Mouse (Mus musculus): ENCODE measurements around the gene Ston1. TPM values are rescaled to one million over a fixed set of nuclear protein-coding genes. Genes with fewer than 3 reads are reported as not detected.

Gene Ston1
- polyA plus RNA-seq, 1 experiment = 88.3 TPM

GRCm38 (mm10) chr17:88615492-88616155 lies 18.1 kb downstream of the Ston1 start:
- H3K4me1 ChIP-seq (ENCODE audit: control insufficient read depth, insufficient read depth, low read length) = peaks cover 6% of the 10 kb centered on the region
- peak overlapping the region; percentile 57 for H3K27ac ChIP-seq (ENCODE audit: insufficient read depth, low read length)
- TF ChIP-seq POLR2A (IDR thresholded peaks at IDR 0.05; ENCODE audit: low read depth, low read length) = no peak
- H3K4me3 ChIP-seq (ENCODE audit: insufficient read depth, low read length) = no peak overlapping the region

- TF ChIP-seq POLR2A (IDR thresholded peaks at IDR 0.05; ENCODE audit: low read depth, low read length) (no peak), CTCF (IDR thresholded peaks at IDR 0.05; ENCODE audit: borderline replicate concordance, insufficient read depth, low read length) (no peak)
- H3K27ac ChIP-seq (ENCODE audit: insufficient read depth, low read length) = no peak overlapping the region
- H3K4me1 ChIP-seq (ENCODE audit: control insufficient read depth, insufficient read depth, low read length) = peaks cover 3% of the 10 kb centered on the region; the same call in 1 of the 2 replicates
- no peak overlapping the region for H3K4me3 ChIP-seq (ENCODE audit: insufficient read depth, low read length)
These were observed 23.5 kb downstream of the Ston1 start for GRCm38 (mm10) chr17:88620935-88621334.

DNA sequence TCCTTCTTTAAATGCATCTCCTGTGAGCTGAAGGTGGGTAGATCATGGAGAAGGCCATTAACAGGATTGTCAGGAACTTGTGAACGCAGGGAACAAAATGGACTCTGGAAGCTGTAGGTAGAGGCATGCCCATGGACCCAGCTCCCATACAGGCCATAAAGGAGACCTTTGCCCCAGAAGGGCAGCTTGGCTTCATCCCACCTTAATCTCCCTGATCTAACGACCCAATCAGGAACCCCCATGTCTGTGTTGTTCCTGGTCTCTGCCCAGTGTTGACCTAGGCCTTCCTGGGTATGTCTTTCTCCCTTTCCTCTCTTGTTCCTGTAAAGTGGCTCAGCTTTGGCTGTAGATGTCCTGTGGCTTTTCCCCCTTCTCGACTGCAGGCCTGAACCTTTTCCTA lies 23.9 kb downstream of the Ston1 start:
- H3K4me3 ChIP-seq (ENCODE audit: insufficient read depth, low read length) = no peak overlapping the region
- H3K27ac ChIP-seq (ENCODE audit: insufficient read depth, low read length) = no peak overlapping the region
- TF ChIP-seq POLR2A (IDR thresholded peaks at IDR 0.05; ENCODE audit: low read depth, low read length) = no peak
- TF ChIP-seq CTCF (IDR thresholded peaks at IDR 0.05; ENCODE audit: borderline replicate concordance, insufficient read depth, low read length) = no peak
- peaks cover 3% of the 10 kb centered on the region; the same call in 1 of the 2 replicates for H3K4me1 ChIP-seq (ENCODE audit: control insufficient read depth, insufficient read depth, low read length)

DNA sequence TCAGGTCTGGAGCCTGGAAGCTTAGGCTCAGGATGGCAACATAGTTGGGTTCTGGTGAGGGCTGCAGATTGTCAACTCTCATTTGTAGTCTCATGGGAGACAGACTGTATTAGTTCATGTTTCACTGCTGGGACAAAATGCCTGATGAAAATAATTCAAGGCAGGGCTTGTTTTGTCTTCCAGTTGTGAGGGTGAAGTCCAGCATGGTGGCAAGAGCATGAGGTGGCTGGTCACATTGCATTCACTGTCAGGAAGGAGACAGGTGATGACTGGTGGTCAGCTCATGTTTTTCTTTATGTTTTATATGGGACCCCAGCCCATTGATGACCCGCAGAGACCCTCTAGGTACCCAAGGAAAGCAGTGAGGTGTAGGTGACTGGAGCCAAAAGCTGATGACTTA lies 25.2 kb downstream of the Ston1 start:
- peaks cover 3% of the 10 kb centered on the region; the same call in 1 of the 2 replicates for H3K4me1 ChIP-seq (ENCODE audit: control insufficient read depth, insufficient read depth, low read length)
- TF ChIP-seq POLR2A (IDR thresholded peaks at IDR 0.05; ENCODE audit: low read depth, low read length) (no peak), CTCF (IDR thresholded peaks at IDR 0.05; ENCODE audit: borderline replicate concordance, insufficient read depth, low read length) (no peak)
- no peak overlapping the region for H3K4me3 ChIP-seq (ENCODE audit: insufficient read depth, low read length)
- no peak overlapping the region for H3K27ac ChIP-seq (ENCODE audit: insufficient read depth, low read length)

DNA sequence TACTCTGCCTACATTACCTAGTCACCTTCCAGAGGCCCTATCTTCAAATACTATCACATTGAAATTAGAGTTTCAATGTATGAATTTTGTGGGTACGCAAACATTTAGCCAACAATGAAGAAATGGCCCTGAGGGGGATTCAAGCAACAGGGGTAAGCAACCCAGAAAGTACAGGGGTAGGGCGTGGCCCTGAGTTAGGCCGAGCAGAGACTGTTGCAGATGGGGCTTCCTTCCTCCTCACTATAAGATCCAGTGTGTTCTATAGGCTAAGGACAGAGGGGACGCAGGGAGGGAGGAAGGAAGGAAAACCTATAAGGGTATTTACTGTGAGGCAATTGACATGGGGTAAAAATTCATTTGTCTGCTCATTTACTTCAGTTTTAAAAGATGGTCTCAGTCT lies 26.9 kb downstream of the Ston1 start:
- Histone ChIP-seq H3K4me3 (ENCODE audit: insufficient read depth, low read length) (no peak overlapping the region), H3K4me1 (ENCODE audit: control insufficient read depth, insufficient read depth, low read length) (peaks cover 3% of the 10 kb centered on the region; the same call in 1 of the 2 replicates), H3K27ac (ENCODE audit: insufficient read depth, low read length) (no peak overlapping the region)
- no peak for TF ChIP-seq POLR2A (IDR thresholded peaks at IDR 0.05; ENCODE audit: low read depth, low read length)
- TF ChIP-seq CTCF (IDR thresholded peaks at IDR 0.05; ENCODE audit: borderline replicate concordance, insufficient read depth, low read length) = no peak

GRCm38 (mm10) chr17:88625350-88625749 lies 27.9 kb downstream of the Ston1 start:
- TF ChIP-seq POLR2A (IDR thresholded peaks at IDR 0.05; ENCODE audit: low read depth, low read length) = no peak
- TF ChIP-seq CTCF (IDR thresholded peaks at IDR 0.05; ENCODE audit: borderline replicate concordance, insufficient read depth, low read length) = no peak
- Histone ChIP-seq H3K4me1 (ENCODE audit: control insufficient read depth, insufficient read depth, low read length) (peaks cover 6% of the 10 kb centered on the region; the same call in 1 of the 2 replicates), H3K27ac (ENCODE audit: insufficient read depth, low read length) (peak overlapping the region; percentile 91), H3K4me3 (ENCODE audit: insufficient read depth, low read length) (no peak overlapping the region)

DNA sequence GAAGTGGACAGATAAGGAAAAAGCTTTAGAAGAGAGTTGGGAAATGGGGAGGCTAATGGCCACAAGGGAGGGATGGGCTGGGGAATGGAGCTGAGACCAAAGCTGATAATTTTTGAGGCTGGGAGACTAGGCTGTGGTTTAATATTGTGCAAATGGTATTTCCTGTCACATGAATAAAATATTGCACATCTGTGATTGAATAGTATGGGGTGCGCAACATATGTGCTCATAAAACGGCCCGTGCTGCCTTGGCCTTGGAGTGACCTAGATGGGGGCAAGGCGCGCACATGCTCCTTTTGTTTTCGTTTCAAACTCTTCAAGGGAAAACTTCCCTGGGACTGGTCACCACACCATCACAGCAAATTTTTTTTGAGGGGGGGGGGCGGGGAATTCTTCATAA lies 28.4 kb downstream of the Ston1 start:
- peaks cover 9% of the 10 kb centered on the region; the same call in 1 of the 2 replicates for H3K4me1 ChIP-seq (ENCODE audit: control insufficient read depth, insufficient read depth, low read length)
- no peak overlapping the region for H3K4me3 ChIP-seq (ENCODE audit: insufficient read depth, low read length)
- peak overlapping the region; percentile 91 for H3K27ac ChIP-seq (ENCODE audit: insufficient read depth, low read length)
- no peak for TF ChIP-seq POLR2A (IDR thresholded peaks at IDR 0.05; ENCODE audit: low read depth, low read length)
- TF ChIP-seq CTCF (IDR thresholded peaks at IDR 0.05; ENCODE audit: borderline replicate concordance, insufficient read depth, low read length) = no peak

DNA sequence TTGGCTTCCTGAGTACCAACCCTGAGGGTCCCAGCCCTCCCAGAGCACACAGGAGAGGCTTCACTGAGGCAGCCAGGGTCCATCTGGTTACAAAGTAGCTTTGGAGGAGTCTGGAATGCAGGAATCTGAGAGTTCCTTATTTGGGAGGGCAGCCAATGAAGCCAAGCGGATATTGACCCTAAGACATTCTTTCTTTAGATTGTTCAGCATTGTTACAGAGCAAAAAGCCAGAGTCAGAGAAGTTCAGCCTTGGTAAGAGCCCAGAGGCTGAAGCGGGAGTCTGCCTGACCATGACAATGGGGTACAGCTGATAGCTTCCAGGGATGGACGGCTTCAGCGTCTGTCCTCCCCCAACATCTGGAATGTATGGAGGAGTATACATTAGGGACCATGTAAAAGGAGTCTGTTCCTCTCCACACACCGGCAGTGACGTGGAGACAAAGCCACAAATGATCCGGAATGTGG lies 28.9 kb downstream of the Ston1 start:
- H3K4me1 ChIP-seq (ENCODE audit: control insufficient read depth, insufficient read depth, low read length) = peaks cover 9% of the 10 kb centered on the region; the same call in 1 of the 2 replicates
- peak overlapping the region; percentile 74 for H3K4me3 ChIP-seq (ENCODE audit: insufficient read depth, low read length)
- H3K27ac ChIP-seq (ENCODE audit: insufficient read depth, low read length) = peak overlapping the region; percentile 91
- TF ChIP-seq POLR2A (IDR thresholded peaks at IDR 0.05; ENCODE audit: low read depth, low read length) (peak; percentile 68), CTCF (IDR thresholded peaks at IDR 0.05; ENCODE audit: borderline replicate concordance, insufficient read depth, low read length) (no peak)

- Histone ChIP-seq H3K27ac (ENCODE audit: insufficient read depth, low read length) (peak overlapping the region; percentile 91), H3K4me3 (ENCODE audit: insufficient read depth, low read length) (peak overlapping the region; percentile 74), H3K4me1 (ENCODE audit: control insufficient read depth, insufficient read depth, low read length) (peaks cover 12% of the 10 kb centered on the region; the same call in 1 of the 2 replicates)
- TF ChIP-seq CTCF (IDR thresholded peaks at IDR 0.05; ENCODE audit: borderline replicate concordance, insufficient read depth, low read length) (no peak), POLR2A (IDR thresholded peaks at IDR 0.05; ENCODE audit: low read depth, low read length) (no peak; the same call in 1 of the 2 replicates)
These were observed 29.7 kb downstream of the Ston1 start for GRCm38 (mm10) chr17:88627150-88627549.

GRCm38 (mm10) chr17:88628676-88629380 lies 31.3 kb downstream of the Ston1 start:
- TF ChIP-seq POLR2A (IDR thresholded peaks at IDR 0.05; ENCODE audit: low read depth, low read length) = peak; percentile 32; the same call in 1 of the 2 replicates
- TF ChIP-seq CTCF (IDR thresholded peaks at IDR 0.05; ENCODE audit: borderline replicate concordance, insufficient read depth, low read length) = no peak
- H3K27ac ChIP-seq (ENCODE audit: insufficient read depth, low read length) = peak overlapping the region; percentile 91
- H3K4me3 ChIP-seq (ENCODE audit: insufficient read depth, low read length) = peak overlapping the region; percentile 74
- peaks cover 12% of the 10 kb centered on the region; the same call in 1 of the 2 replicates for H3K4me1 ChIP-seq (ENCODE audit: control insufficient read depth, insufficient read depth, low read length)
